Mouse (Mus musculus): ENCODE data around the gene Rpf1.

Gene Rpf1

DNA sequence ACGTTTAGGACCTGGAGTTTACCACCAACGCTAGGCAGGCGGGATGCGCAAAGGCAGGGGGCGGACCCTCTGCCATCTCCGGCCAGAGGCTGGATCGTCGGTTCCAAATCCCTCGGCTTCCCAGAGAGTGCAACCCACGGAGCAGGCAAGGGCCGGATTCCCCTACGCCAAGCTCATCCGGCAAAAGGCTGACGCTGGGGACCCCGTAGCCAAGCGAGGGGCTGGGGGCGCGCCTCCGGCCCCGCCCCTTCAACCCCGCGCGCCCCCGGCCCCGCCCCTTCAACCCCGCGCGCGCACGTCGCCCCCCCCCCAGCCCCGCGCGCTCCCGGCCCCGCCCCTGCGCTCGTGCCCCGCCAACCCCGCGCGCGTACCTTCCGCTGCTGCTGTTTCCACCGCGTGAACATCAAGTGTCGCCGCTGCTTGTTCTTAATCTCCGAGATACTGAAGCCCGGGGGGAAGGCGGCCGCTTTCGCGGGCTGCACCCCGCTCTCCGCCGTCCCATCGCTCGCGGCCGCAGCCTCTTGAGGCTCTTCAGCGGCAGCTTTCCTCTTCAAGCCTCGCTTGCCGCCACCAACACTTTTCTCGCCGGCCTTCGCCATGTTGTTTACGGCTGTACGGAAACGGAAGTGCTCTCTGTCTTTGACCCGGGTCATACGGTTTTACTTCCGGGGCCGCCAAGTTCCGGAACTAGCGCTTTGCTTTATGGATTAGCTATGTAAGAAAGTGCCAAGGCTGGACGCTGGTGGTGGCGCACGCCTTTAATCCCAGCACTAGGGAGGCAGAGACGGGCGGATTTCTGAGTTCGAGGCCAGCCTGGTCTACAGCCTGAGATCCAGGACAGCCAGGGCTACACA lies at the start of gene Rpf1:
TSS of gene Rpf1 (minus strand) at position 632 of the 854 bp plus-strand sequence.
- peak; percentile 97 for DNase-seq (ENCODE audit: low read depth)

DNA sequence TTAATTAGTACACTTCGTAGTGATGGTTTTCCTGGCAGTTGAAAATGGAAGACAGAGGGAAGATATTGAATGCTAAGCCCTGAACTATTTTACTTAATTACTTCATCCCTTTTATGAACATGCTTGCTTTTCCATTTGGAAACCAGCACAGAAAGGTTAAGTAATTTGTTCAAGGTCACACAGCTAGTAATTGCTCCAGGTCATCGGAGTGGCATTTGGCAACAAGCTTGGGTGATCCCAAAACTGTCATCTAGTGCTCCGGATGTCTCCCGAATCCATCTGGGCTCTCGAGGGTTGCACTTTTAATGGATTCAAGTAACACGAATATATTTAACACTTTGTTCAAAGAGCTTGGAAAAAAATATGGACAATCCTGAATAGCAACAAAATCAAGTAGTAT lies 49.7 kb upstream of the Rpf1 start:
- no peak for DNase-seq (ENCODE audit: low read depth)

DNA sequence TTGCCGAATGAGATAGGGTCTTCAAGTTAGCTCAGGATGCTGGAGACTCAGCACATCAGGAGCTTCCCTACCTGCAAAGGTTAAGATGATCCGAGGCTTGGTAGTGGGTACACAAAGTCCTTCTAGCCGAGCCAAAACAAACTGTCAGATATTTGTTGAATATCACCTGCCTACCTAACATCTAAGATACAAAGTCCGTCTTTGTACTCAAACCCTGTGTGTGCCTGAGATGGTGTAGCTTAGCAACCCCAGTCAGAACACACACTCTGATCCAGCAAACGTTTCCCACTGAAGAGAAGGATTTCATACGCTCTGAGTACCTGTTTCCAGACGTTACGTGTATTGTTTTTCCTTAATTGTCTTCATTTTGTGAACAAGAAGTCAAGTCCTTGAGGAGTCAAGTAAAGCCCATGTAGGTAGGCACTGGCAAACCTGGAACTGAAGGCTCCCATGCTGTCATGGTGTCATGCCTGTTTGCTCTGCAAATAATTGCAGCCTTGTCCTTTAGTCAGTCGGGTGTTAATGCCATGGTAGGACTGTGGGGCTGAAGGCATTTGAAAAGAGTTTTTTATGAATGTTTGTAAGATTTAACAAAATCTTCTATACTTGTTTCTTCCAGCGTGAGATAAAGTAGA lies 49.0 kb upstream of the Rpf1 start, which contains the start of gene Uox:
TSS of gene Uox (plus strand) at position 279 of the 635 bp plus-strand sequence.
- DNase-seq (ENCODE audit: low read depth), result no peak

DNA sequence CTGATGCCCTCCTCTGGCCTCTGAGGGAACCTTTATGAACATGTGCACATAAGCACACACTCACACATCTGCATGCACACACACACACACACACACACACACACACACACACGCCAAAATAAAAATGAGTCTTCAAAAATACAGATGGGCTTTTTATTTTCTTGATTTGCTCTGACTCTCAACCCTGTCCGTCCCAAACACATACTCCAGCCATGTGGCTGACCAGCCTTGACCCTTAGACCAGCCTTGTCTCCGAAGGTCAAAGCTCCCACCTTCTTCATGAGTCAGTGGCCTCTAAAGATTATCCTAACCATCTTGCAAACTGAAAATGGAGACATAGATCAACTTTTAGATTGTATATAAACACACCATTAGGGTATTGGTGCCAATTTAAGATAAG lies 48.4 kb upstream of the Rpf1 start:
- no peak for DNase-seq (ENCODE audit: low read depth)

DNA sequence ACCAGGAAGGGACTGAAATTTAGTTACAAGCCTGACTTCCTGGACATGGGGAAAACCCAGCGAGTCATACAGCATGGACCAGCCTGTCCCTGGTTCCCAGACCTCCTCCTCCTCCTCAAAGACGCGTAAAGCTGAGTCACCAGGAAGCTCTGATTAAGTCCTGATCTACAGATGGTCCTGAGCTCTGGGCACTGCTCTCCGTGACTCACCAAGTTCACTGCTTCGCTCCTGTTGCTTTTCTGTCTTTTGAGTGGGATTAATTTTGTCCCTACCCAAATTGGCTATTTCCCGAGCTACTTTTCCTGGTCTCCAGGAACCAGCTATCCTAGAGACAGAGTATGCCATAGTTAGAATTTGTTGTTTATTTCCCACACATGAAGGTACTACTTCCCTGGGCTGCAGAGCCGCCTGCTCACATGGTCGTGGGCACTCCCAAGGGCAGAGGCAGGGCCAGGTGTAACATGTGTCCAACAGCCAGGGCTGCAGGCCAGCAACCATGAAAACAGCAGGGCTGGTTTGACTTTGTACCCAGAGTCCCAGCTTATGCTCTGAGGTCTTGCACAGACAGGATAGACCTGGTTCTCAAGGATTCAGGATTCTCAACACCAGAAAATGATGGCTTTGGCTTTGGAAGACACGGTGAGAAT lies 46.8 kb upstream of the Rpf1 start:
- peak; percentile 89 for DNase-seq (ENCODE audit: low read depth)

DNA sequence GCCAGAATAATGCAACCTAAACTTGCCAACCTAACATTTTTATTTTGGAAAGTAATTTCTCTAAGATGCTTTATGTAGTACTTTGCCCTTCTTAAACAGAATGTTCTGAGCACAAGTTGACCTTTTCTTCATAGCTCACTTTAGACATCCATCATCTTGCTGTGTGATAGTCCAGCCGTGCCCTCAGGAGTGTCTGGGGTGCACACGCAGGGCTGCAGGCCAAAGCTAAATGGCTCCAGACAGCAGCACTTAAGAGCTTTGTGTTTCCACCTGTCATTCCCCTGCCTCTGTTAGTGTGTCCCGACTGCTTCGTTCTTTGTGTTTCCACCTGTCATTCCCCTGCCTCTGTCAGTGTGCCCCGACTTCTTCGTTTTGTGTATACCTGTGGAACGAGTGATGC lies 46.1 kb upstream of the Rpf1 start:
- no peak for DNase-seq (ENCODE audit: low read depth)

DNA sequence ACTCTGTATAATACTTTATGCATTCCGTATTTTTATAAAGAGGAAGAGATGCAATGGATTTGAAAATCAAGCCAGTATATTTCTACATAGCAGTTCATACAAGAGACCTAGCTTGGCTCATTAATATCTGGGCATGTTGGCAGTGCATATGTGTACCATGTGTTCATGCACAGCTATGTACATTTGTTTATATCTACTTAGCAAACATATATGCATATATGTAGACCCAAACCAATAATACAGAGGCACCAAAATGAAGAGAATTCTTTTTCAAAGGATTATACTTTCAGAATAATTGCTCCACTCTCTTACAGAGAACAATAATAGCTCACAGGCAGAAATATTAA lies 43.8 kb upstream of the Rpf1 start:
- no peak for DNase-seq (ENCODE audit: low read depth)

DNA sequence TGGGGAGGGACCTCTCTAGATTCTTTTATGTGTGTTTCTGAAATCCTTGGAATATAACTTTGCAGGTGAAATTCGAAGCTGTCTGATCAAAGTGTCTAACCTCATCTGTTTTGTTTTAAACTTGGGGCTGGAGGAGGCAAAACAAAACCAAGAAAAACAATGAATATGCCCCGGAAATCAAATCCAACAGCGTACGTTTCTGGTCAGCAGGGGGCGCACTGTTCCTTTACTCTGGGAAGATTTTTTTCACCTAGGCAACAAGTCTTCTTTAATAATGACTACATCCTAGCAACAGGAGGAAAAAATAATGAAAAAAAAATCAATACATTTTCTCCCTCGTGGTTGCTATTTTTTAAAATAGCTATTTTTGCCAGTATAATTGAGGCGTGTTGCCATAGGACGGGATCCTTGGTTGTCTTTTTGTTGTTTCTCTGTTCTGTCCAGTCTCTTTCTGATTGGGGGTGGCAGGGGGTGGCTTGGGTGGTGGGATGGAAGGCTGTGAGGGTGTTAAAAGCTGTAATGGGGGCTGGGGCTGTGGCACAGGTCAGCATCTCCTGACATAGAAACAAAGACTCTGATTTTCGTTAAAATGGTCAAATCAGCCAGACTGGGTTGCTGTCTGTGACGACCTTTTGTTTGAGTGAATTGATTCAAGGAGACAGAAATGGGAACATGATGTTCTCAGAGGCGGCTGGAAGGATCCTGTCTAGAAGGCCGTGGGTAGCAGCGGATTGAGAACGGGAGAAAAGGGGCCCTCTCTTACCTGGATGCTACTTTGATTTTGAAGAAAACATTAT lies 43.2 kb upstream of the Rpf1 start:
- peak; percentile 87 for DNase-seq (ENCODE audit: low read depth)

DNA sequence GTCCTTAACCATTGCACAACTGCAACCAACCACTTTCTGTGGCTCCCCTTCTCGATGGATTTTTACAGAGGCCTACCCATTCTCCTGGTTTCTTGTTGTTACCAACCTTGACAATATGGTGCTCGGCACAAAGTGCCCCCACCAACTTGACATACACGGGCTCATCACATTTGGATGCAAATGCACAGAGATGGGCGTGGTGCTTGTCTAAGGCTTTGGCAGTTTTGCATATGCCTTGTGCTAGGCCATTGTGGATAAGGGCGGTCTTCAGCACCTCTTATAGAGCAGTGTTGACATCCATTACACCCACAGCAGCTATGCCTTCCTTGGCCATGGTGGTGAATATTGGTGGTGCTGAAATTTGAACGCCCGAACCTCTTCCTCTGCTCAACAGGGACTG lies 41.7 kb upstream of the Rpf1 start:
- no peak for DNase-seq (ENCODE audit: low read depth)

DNA sequence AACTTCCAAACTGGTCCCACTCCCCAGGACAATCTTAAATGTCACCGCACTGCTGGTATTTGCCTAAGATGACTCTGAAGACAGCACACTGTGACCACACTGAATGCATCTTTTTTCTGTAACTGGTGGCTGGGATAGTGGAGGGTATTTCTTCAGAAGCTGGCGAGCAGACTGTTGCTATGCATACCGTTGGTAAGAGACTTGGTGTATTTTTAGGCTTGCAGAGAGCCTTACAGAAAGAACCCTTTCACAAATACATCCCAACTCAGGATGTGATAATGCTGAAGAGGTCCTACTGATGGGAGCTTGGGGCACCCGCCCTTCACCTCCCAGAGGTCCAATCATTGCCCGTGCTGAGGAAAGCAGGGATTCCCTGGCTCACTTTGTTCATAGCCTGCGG lies 36.3 kb upstream of the Rpf1 start:
- no peak for DNase-seq (ENCODE audit: low read depth)

DNA sequence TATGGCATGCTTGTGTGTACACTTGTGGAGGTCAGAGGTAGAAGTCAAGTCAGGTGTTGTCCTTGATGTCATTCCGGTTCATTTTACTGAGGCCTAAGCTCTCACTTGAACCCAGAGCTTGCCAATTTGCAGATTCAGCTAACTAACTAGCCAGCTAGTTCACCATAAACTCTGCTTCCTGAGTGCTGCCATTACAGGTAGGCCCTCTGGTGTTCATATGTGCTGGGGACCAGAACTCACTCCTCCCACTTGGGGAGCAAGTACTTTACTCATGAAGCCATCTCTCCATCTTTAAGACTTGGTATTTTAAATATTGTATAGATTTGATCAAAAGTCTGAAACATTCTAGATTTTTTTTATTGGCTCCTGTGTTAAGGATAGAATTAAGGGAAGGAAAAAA lies 35.3 kb upstream of the Rpf1 start:
- peak; percentile 18 for DNase-seq (ENCODE audit: low read depth)

DNA sequence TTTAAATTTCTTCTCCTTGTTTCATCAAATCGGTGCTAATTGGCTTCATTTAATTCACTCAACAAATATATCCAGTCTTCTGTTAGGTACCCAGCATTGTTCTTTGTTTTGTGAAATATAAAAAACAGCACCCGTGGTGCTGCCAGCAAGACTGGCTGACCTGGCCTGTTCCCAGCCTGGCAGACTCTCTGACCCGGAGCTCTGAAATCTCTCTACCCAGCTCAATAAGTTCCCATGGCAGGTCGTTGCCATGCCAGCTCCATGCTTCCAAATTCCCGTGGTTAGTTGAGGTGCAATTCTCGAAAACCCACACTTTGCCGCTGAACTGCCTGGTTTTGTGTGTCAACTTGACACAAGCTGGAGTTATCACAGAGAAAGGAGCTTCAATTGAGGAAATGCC lies 33.6 kb upstream of the Rpf1 start:
- DNase-seq (ENCODE audit: low read depth), result no peak

DNA sequence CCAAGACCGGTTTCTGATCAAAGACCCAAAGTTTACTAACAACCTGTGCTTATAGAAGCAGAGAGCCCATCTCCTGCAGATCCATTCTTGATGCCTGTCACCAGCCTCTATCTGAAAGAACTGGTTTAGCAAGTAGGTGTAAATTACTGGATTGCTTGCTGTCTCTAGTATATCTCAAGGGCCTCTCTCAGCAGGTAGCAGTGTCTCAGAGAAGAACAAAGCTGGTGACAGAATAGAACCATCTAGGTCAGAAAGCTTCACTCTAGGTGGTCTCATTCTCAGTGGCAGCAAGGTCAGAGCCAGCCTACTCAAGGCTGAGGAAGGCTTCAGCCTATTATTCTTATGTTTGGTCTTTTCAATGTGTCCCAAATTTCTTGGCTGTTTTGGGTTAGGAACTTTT lies 22.4 kb upstream of the Rpf1 start:
- no peak for DNase-seq (ENCODE audit: low read depth)

DNA sequence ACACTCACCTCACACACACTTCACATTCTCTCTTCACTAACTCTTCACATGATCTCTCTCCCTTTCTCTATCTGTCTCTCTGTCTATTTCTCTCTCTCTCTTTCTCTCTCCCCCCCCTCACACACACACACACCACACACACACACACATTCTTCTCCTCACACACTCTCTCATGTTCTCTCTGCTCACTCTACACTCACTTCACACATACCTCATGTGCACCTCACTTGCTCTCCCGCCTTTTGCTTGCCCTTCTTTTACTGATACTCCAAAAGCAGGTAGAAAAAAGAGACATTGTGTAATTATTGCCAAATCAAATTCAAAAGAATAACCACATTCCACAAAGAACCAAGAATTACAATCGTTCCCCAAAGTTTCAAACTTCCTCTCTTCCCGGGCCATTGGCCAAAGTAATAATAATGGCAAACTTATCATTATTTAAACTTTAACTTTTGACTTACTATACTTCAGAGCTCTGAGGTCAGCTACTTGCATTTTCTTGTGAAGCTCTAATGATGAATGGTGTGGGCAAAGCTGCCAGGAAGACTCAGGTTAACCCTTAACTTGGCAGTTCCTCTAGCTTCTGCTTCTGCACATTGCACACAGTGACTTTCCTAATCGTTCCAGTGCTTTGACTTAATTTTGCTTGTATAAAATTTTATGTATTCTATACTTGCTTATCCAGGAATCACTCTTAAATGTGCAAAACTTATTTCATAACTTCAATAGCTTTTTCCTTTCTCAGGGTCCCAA lies 19.5 kb upstream of the Rpf1 start:
- no peak for DNase-seq (ENCODE audit: low read depth)

DNA sequence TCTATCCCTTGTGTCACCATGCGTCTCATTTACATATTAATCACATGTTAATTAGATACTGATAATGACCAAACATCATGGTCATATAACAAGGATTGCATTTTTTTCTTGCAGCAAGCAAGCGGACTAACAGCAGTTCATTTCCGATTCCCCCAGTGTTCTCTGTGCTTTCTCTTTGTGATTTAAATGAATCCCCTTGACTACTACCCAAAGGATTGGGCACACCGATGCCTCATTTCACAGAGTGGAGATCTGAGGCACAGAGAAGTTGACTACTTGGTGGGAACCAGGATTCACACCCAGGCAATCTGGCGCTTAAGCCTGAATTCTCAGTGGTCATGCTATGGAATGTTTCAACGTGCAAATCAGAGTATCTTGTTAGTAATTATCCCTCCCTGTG lies 13.8 kb upstream of the Rpf1 start:
- no peak for DNase-seq (ENCODE audit: low read depth)

DNA sequence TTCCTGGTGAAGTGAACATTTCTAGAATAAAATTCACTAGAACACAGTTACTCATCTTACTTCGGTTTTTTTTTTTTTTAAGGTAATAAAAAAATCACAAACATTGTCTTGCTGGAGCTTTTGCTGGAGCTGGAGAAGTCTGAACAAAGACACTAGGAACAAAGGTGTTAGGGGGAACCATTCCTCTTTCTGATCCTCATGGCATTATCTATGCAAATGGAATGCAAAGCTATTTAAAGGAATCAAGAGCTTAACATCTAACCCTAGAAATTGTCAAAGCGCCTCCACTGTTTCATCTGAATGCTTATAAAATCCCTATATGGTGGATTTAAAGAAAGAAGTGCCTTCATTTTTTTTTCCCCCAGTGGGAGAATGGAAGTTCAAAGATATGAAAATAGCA lies 7.1 kb upstream of the Rpf1 start:
- DNase-seq (ENCODE audit: low read depth), result no peak

DNA sequence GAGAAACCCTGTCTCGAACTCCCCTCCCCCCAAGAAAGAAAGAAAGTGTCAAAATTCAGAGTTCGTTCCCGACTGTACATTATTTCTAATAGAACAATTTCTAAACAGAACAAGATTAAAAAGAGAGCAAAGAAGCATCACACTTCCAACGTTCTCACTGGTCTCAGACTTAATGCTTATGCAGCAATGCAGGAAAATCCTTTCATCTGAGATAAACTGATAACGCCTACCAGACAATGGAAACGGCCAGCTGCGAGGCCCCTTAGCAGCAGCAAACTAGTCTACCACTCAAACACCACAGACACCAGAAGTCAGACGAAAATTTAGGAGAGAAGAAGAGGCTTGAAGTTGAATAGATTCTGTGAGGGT lies 407 bp upstream of the Rpf1 start:
- no peak for DNase-seq (ENCODE audit: low read depth)

DNA sequence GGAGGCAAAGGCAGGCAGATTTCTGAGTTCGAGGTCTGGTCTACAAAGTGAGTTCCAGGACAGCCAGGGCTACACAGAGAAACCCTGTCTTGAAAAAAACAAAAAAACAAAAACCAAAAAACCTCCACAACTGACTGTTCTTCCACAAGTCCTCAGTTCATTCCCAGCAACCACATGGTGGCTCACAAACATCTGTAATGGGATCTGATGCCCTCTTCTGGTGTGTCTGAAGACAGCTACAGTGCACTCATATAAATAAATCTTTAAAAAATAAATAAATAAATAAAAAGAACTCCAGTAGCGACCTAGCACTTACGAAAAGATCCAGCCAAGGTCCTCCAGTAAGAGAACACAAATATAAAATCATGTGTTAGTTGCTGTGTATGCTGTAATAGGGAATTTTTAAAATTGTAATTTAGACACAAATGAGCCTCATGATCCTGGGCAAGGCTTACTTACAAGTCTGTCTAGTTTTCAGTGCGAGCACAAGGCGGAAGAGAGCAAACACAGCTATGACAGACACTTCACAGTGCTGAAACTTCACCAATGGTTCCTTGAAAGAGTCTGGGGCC lies 917 bp downstream of the Rpf1 start:
- DNase-seq (ENCODE audit: low read depth), result no peak

DNA sequence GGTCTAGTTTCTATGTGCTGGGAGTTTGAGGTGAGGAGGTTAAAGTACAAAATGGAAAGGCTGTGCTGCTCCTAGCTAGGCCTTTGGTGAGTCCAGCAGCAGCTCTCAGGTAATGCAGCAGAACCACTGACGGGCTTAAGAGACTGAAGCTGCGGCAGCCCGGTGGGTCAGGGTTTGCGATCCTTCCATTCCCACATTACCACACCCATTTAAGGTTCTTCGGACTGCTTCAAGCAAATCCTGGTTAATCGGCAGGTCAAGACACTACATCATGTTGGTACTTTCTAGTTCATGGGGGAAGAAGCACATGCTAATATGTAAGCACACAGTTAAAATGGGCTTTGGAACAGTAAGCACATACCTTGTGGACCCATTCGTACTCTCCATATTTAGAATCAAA lies 14.5 kb downstream of the Rpf1 start:
- DNase-seq (ENCODE audit: low read depth), result no peak

DNA sequence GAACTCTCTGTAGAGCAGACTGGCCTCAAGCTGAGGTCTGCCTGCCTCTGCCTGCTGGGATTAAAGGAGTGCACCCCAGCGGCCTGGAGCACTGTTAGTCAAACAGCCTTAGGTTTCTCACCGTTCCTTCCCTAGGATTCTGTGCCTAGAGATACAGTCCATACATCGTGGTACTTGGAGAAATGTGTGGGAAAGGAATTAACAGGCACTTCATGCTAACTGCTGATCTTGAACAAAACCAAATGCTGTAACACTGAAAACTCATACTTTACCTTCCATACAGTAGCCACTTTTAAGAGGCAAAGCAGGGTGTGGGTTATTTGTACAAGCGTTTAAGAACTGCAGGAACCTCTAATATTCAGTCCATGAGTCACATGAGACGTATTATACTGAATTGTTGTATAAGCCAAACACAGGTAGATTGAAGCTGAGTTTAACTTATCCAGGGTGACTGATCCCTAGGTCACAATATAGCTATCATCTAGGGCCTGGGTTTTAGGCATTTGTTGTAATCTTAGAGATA lies 19.6 kb downstream of the Rpf1 start:
- no peak for DNase-seq (ENCODE audit: low read depth)

DNA sequence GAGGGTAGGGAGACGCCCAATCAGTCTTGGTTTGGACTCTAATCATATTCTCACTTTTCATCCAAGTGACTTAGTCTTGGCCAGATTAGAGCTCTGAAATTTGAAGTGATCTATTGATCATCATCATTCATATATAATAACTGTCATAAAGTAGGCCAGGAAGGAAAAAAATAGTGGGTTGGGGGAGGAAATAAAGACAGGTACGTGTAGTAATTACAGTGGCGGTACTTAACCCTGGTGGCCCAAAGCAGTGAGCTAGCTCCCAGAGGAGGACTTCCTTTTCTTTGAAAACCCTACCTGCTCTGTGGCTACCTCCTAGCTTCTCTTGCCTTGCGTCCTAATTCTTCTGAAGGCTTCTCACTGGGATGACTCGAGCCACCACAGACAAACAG lies 20.4 kb downstream of the Rpf1 start:
- DNase-seq (ENCODE audit: low read depth), result no peak

Measured in 416B (cell line).